Mouse (Mus musculus): ENCODE data around the gene Zfp319. TPM values are rescaled to one million over a fixed set of nuclear protein-coding genes. Genes with fewer than 3 reads are reported as not detected.

Zfp319 gene
- polyA plus RNA-seq, 1 experiment: 3.9 TPM

- H3K4me1 ChIP-seq (ENCODE audit: control insufficient read depth, insufficient read depth, low read length): peaks cover 3% of the 10 kb centered on the region; the same call in 1 of the 2 replicates
- no peaks in the 10 kb centered on the region for H3K27me3 ChIP-seq (ENCODE audit: control insufficient read depth, insufficient read depth, low read length)
- H3K4me3 ChIP-seq (ENCODE audit: control insufficient read depth, low read depth, low read length): peak overlapping the region; percentile 93
- peak overlapping the region; percentile 63 for H3K27ac ChIP-seq (ENCODE audit: control insufficient read depth, insufficient read depth, low read depth, low read length)
- H3K36me3 ChIP-seq (ENCODE audit: control insufficient read depth, insufficient read depth, low read length): no peaks in the 10 kb centered on the region; the same call in 1 of the 2 replicates
- TF ChIP-seq POLR2A (IDR thresholded peaks at IDR 0.05; ENCODE audit: control insufficient read depth, low read depth, low read length): no peak
- no peak for TF ChIP-seq CTCF (IDR thresholded peaks at IDR 0.05; ENCODE audit: control insufficient read depth, insufficient read depth, insufficient replicate concordance, low read depth, low read length)
Observed at GRCm38 (mm10) chr8:95331156-95331719, 512 bp downstream of the Zfp319 start.

- H3K4me3 ChIP-seq (ENCODE audit: control insufficient read depth, low read depth, low read length): no peak overlapping the region
- H3K36me3 ChIP-seq (ENCODE audit: control insufficient read depth, insufficient read depth, low read length): no peaks in the 10 kb centered on the region; the same call in 1 of the 2 replicates
- H3K27me3 ChIP-seq (ENCODE audit: control insufficient read depth, insufficient read depth, low read length): no peaks in the 10 kb centered on the region
- no peak overlapping the region for H3K27ac ChIP-seq (ENCODE audit: control insufficient read depth, insufficient read depth, low read depth, low read length)
- peaks cover 3% of the 10 kb centered on the region; the same call in 1 of the 2 replicates for H3K4me1 ChIP-seq (ENCODE audit: control insufficient read depth, insufficient read depth, low read length)
- TF ChIP-seq POLR2A (IDR thresholded peaks at IDR 0.05; ENCODE audit: control insufficient read depth, low read depth, low read length) (no peak), CTCF (IDR thresholded peaks at IDR 0.05; ENCODE audit: control insufficient read depth, insufficient read depth, insufficient replicate concordance, low read depth, low read length) (no peak)
Observed at GRCm38 (mm10) chr8:95330367-95330766, 1.4 kb downstream of the Zfp319 start.

- H3K27ac ChIP-seq (ENCODE audit: control insufficient read depth, insufficient read depth, low read depth, low read length): no peak overlapping the region
- H3K27me3 ChIP-seq (ENCODE audit: control insufficient read depth, insufficient read depth, low read length): no peaks in the 10 kb centered on the region
- no peak for TF ChIP-seq POLR2A (IDR thresholded peaks at IDR 0.05; ENCODE audit: control insufficient read depth, low read depth, low read length)
- TF ChIP-seq CTCF (IDR thresholded peaks at IDR 0.05; ENCODE audit: control insufficient read depth, insufficient read depth, insufficient replicate concordance, low read depth, low read length): no peak
- H3K36me3 ChIP-seq (ENCODE audit: control insufficient read depth, insufficient read depth, low read length): no peaks in the 10 kb centered on the region
- no peaks in the 10 kb centered on the region for H3K4me1 ChIP-seq (ENCODE audit: control insufficient read depth, insufficient read depth, low read length)
- H3K4me3 ChIP-seq (ENCODE audit: control insufficient read depth, low read depth, low read length): no peak overlapping the region
Observed at GRCm38 (mm10) chr8:95327866-95328465, 3.8 kb downstream of the Zfp319 start.

- Histone ChIP-seq H3K27ac (ENCODE audit: control insufficient read depth, insufficient read depth, low read depth, low read length) (no peak overlapping the region), H3K4me1 (ENCODE audit: control insufficient read depth, insufficient read depth, low read length) (no peaks in the 10 kb centered on the region), H3K4me3 (ENCODE audit: control insufficient read depth, low read depth, low read length) (no peak overlapping the region), H3K36me3 (ENCODE audit: control insufficient read depth, insufficient read depth, low read length) (no peaks in the 10 kb centered on the region), H3K27me3 (ENCODE audit: control insufficient read depth, insufficient read depth, low read length) (no peaks in the 10 kb centered on the region)
- TF ChIP-seq POLR2A (IDR thresholded peaks at IDR 0.05; ENCODE audit: control insufficient read depth, low read depth, low read length) (no peak), CTCF (IDR thresholded peaks at IDR 0.05; ENCODE audit: control insufficient read depth, insufficient read depth, insufficient replicate concordance, low read depth, low read length) (no peak)
Observed at GRCm38 (mm10) chr8:95326822-95327221, 4.9 kb downstream of the Zfp319 start.

- no peak overlapping the region for H3K4me3 ChIP-seq (ENCODE audit: control insufficient read depth, low read depth, low read length)
- H3K4me1 ChIP-seq (ENCODE audit: control insufficient read depth, insufficient read depth, low read length): peaks cover 13% of the 10 kb centered on the region
- H3K27ac ChIP-seq (ENCODE audit: control insufficient read depth, insufficient read depth, low read depth, low read length): no peak overlapping the region
- TF ChIP-seq CTCF (IDR thresholded peaks at IDR 0.05; ENCODE audit: control insufficient read depth, insufficient read depth, insufficient replicate concordance, low read depth, low read length): no peak
- no peak for TF ChIP-seq POLR2A (IDR thresholded peaks at IDR 0.05; ENCODE audit: control insufficient read depth, low read depth, low read length)
- H3K27me3 ChIP-seq (ENCODE audit: control insufficient read depth, insufficient read depth, low read length): no peaks in the 10 kb centered on the region
- H3K36me3 ChIP-seq (ENCODE audit: control insufficient read depth, insufficient read depth, low read length): no peaks in the 10 kb centered on the region
Observed at GRCm38 (mm10) chr8:95324646-95325045, 7.1 kb downstream of the Zfp319 start.

- H3K4me3 ChIP-seq (ENCODE audit: control insufficient read depth, low read depth, low read length): no peak overlapping the region
- H3K27me3 ChIP-seq (ENCODE audit: control insufficient read depth, insufficient read depth, low read length): no peaks in the 10 kb centered on the region
- no peaks in the 10 kb centered on the region for H3K36me3 ChIP-seq (ENCODE audit: control insufficient read depth, insufficient read depth, low read length)
- no peak overlapping the region for H3K27ac ChIP-seq (ENCODE audit: control insufficient read depth, insufficient read depth, low read depth, low read length)
- H3K4me1 ChIP-seq (ENCODE audit: control insufficient read depth, insufficient read depth, low read length): peaks cover 15% of the 10 kb centered on the region
- TF ChIP-seq POLR2A (IDR thresholded peaks at IDR 0.05; ENCODE audit: control insufficient read depth, low read depth, low read length) (no peak), CTCF (IDR thresholded peaks at IDR 0.05; ENCODE audit: control insufficient read depth, insufficient read depth, insufficient replicate concordance, low read depth, low read length) (no peak)
Observed at GRCm38 (mm10) chr8:95323201-95323600, 8.5 kb downstream of the Zfp319 start.

- no peaks in the 10 kb centered on the region for H3K36me3 ChIP-seq (ENCODE audit: control insufficient read depth, insufficient read depth, low read length)
- no peak for TF ChIP-seq POLR2A (IDR thresholded peaks at IDR 0.05; ENCODE audit: control insufficient read depth, low read depth, low read length)
- no peak for TF ChIP-seq CTCF (IDR thresholded peaks at IDR 0.05; ENCODE audit: control insufficient read depth, insufficient read depth, insufficient replicate concordance, low read depth, low read length)
- H3K27ac ChIP-seq (ENCODE audit: control insufficient read depth, insufficient read depth, low read depth, low read length): no peak overlapping the region
- peaks cover 15% of the 10 kb centered on the region for H3K4me1 ChIP-seq (ENCODE audit: control insufficient read depth, insufficient read depth, low read length)
- H3K4me3 ChIP-seq (ENCODE audit: control insufficient read depth, low read depth, low read length): peak overlapping the region; percentile 63
- H3K27me3 ChIP-seq (ENCODE audit: control insufficient read depth, insufficient read depth, low read length): no peaks in the 10 kb centered on the region
Observed at GRCm38 (mm10) chr8:95320224-95321139, 11.3 kb downstream of the Zfp319 start.
